Mouse (Mus musculus): Measurements from ENCODE around the gene Kif23. TPM values are rescaled to one million over a fixed set of nuclear protein-coding genes. Genes with fewer than 3 reads are reported as not detected.
A peak's percentile ranks its signal among the peaks of the same experiment; 100 is the strongest.

Gene Kif23
- polyA plus RNA-seq, 1 experiment from 2014 or later, result 10.1 TPM

GRCm38 (mm10) chr9:61904201-61904600, 42.4 kb downstream of the Kif23 start:
- H3K4me2 ChIP-seq (ENCODE audit: low read length), result no peak overlapping the region
- 74% methylated on average over 7 of the region's 7 CpGs for WGBS
- peaks cover 15% of the 10 kb centered on the region for H3K4me1 ChIP-seq (ENCODE audit: control insufficient read depth, insufficient read depth, low read length)
- H3K27me3 ChIP-seq (ENCODE audit: control insufficient read depth, insufficient read depth, low read depth, low read length), result no peaks in the 10 kb centered on the region
- H3K9ac ChIP-seq (ENCODE audit: low read depth, low read length), result no peak overlapping the region
- no peak overlapping the region for H3K4me3 ChIP-seq (ENCODE audit: low read depth, low read length)
- ATAC-seq, result no peak
- no peak overlapping the region for H3K27ac ChIP-seq (ENCODE audit: low read length)
- H3K9me3 ChIP-seq (replicated peaks; ENCODE audit: control insufficient read depth, low read length, poor library complexity, severe bottlenecking), result no peaks in the 10 kb centered on the region
- H3K36me3 ChIP-seq (ENCODE audit: control insufficient read depth, insufficient read depth, low read length), result no peaks in the 10 kb centered on the region

- peak overlapping the region; percentile 28 for H3K9ac ChIP-seq (ENCODE audit: low read depth, low read length)
- no peaks in the 10 kb centered on the region for H3K36me3 ChIP-seq (ENCODE audit: control insufficient read depth, insufficient read depth, low read length)
- no peaks in the 10 kb centered on the region for H3K9me3 ChIP-seq (replicated peaks; ENCODE audit: control insufficient read depth, low read length, poor library complexity, severe bottlenecking)
- 32% methylated on average over 9 of the region's 9 CpGs for WGBS
- peak overlapping the region; percentile 39 for H3K27ac ChIP-seq (ENCODE audit: low read length)
- peak; percentile 84 for ATAC-seq
- H3K27me3 ChIP-seq (ENCODE audit: control insufficient read depth, insufficient read depth, low read depth, low read length), result no peaks in the 10 kb centered on the region
- no peak overlapping the region for H3K4me3 ChIP-seq (ENCODE audit: low read depth, low read length)
- peaks cover 15% of the 10 kb centered on the region for H3K4me1 ChIP-seq (ENCODE audit: control insufficient read depth, insufficient read depth, low read length)
- H3K4me2 ChIP-seq (ENCODE audit: low read length), result 0 out of 2 replicates have a peak overlapping the region, but pooled peaks have one; percentile 5
Observed at GRCm38 (mm10) chr9:61902445-61902844, 44.1 kb downstream of the Kif23 start.

GRCm38 (mm10) chr9:61901574-61901973, 45.0 kb downstream of the Kif23 start:
- Histone ChIP-seq H3K9me3 (replicated peaks; ENCODE audit: control insufficient read depth, low read length, poor library complexity, severe bottlenecking) (no peaks in the 10 kb centered on the region), H3K36me3 (ENCODE audit: control insufficient read depth, insufficient read depth, low read length) (no peaks in the 10 kb centered on the region), H3K4me3 (ENCODE audit: low read depth, low read length) (no peak overlapping the region), H3K27ac (ENCODE audit: low read length) (no peak overlapping the region), H3K9ac (ENCODE audit: low read depth, low read length) (no peak overlapping the region), H3K4me2 (ENCODE audit: low read length) (no peak overlapping the region), H3K4me1 (ENCODE audit: control insufficient read depth, insufficient read depth, low read length) (peaks cover 15% of the 10 kb centered on the region), H3K27me3 (ENCODE audit: control insufficient read depth, insufficient read depth, low read depth, low read length) (no peaks in the 10 kb centered on the region)
- no peak for ATAC-seq
- WGBS, result 85% methylated on average over 4 of the region's 4 CpGs

GRCm38 (mm10) chr9:61899804-61900203, 46.8 kb downstream of the Kif23 start:
- 4% methylated on average over 16 of the region's 16 CpGs for WGBS
- no peak overlapping the region; the same call in 1 of the 2 replicates for H3K4me2 ChIP-seq (ENCODE audit: low read length)

GRCm38 (mm10) chr9:61898401-61898800, 48.2 kb downstream of the Kif23 start:
- H3K4me1 ChIP-seq (ENCODE audit: control insufficient read depth, insufficient read depth, low read length), result peaks cover 15% of the 10 kb centered on the region
- H3K4me3 ChIP-seq (ENCODE audit: low read depth, low read length), result no peak overlapping the region
- no peak for ATAC-seq
- 0 out of 2 replicates have a peak, but pooled peaks cover 7% of the 10 kb centered on the region for H3K27me3 ChIP-seq (ENCODE audit: control insufficient read depth, insufficient read depth, low read depth, low read length)
- WGBS, result under 1% methylated on average over 7 of the region's 8 CpGs
- H3K9ac ChIP-seq (ENCODE audit: low read depth, low read length), result no peak overlapping the region
- H3K4me2 ChIP-seq (ENCODE audit: low read length), result no peak overlapping the region
- no peaks in the 10 kb centered on the region for H3K36me3 ChIP-seq (ENCODE audit: control insufficient read depth, insufficient read depth, low read length)
- no peak overlapping the region for H3K27ac ChIP-seq (ENCODE audit: low read length)
- H3K9me3 ChIP-seq (replicated peaks; ENCODE audit: control insufficient read depth, low read length, poor library complexity, severe bottlenecking), result no peaks in the 10 kb centered on the region

More at GRCm38 (mm10) chr9:61899804-61900203, 46.8 kb downstream of the Kif23 start:
- Histone ChIP-seq H3K4me3 (ENCODE audit: low read depth, low read length) (no peak overlapping the region), H3K36me3 (ENCODE audit: control insufficient read depth, insufficient read depth, low read length) (no peaks in the 10 kb centered on the region), H3K9ac (ENCODE audit: low read depth, low read length) (no peak overlapping the region), H3K27me3 (ENCODE audit: control insufficient read depth, insufficient read depth, low read depth, low read length) (0 out of 2 replicates have a peak, but pooled peaks cover 7% of the 10 kb centered on the region), H3K27ac (ENCODE audit: low read length) (no peak overlapping the region), H3K4me1 (ENCODE audit: control insufficient read depth, insufficient read depth, low read length) (peaks cover 15% of the 10 kb centered on the region), H3K9me3 (replicated peaks; ENCODE audit: control insufficient read depth, low read length, poor library complexity, severe bottlenecking) (no peaks in the 10 kb centered on the region)
- ATAC-seq, result peak; percentile 49; the same call in 1 of the 2 replicates

- 75% methylated on average over 8 of the region's 8 CpGs for WGBS
- ATAC-seq, result no peak
Observed at GRCm38 (mm10) chr9:61895014-61895413, 51.6 kb downstream of the Kif23 start.

GRCm38 (mm10) chr9:61889855-61890254, 56.7 kb downstream of the Kif23 start:
- 0 out of 2 replicates have a peak overlapping the region, but pooled peaks have one; percentile 55 for H3K27ac ChIP-seq (ENCODE audit: low read length)
- WGBS, result 47% methylated on average over 8 of the region's 8 CpGs
- no peak for ATAC-seq
- H3K4me2 ChIP-seq (ENCODE audit: low read length), result no peak overlapping the region
- H3K27me3 ChIP-seq (ENCODE audit: control insufficient read depth, insufficient read depth, low read depth, low read length), result no peaks in the 10 kb centered on the region
- no peaks in the 10 kb centered on the region for H3K36me3 ChIP-seq (ENCODE audit: control insufficient read depth, insufficient read depth, low read length)
- no peak overlapping the region for H3K4me3 ChIP-seq (ENCODE audit: low read depth, low read length)
- H3K9me3 ChIP-seq (replicated peaks; ENCODE audit: control insufficient read depth, low read length, poor library complexity, severe bottlenecking), result no peaks in the 10 kb centered on the region
- no peaks in the 10 kb centered on the region; the same call in 1 of the 2 replicates for H3K4me1 ChIP-seq (ENCODE audit: control insufficient read depth, insufficient read depth, low read length)
- H3K9ac ChIP-seq (ENCODE audit: low read depth, low read length), result no peak overlapping the region

More at GRCm38 (mm10) chr9:61895014-61895413, 51.6 kb downstream of the Kif23 start:
- no peak overlapping the region for H3K27ac ChIP-seq (ENCODE audit: low read length)
- H3K4me2 ChIP-seq (ENCODE audit: low read length), result no peak overlapping the region
- no peaks in the 10 kb centered on the region for H3K9me3 ChIP-seq (replicated peaks; ENCODE audit: control insufficient read depth, low read length, poor library complexity, severe bottlenecking)
- H3K4me1 ChIP-seq (ENCODE audit: control insufficient read depth, insufficient read depth, low read length), result peaks cover 4% of the 10 kb centered on the region; the same call in 1 of the 2 replicates
- no peaks in the 10 kb centered on the region for H3K36me3 ChIP-seq (ENCODE audit: control insufficient read depth, insufficient read depth, low read length)
- H3K9ac ChIP-seq (ENCODE audit: low read depth, low read length), result no peak overlapping the region
- 0 out of 2 replicates have a peak, but pooled peaks cover 7% of the 10 kb centered on the region for H3K27me3 ChIP-seq (ENCODE audit: control insufficient read depth, insufficient read depth, low read depth, low read length)
- H3K4me3 ChIP-seq (ENCODE audit: low read depth, low read length), result no peak overlapping the region

- Histone ChIP-seq H3K4me1 (ENCODE audit: control insufficient read depth, insufficient read depth, low read length) (peaks cover 7% of the 10 kb centered on the region), H3K9ac (ENCODE audit: low read depth, low read length) (no peak overlapping the region), H3K4me3 (ENCODE audit: low read depth, low read length) (no peak overlapping the region), H3K9me3 (replicated peaks; ENCODE audit: control insufficient read depth, low read length, poor library complexity, severe bottlenecking) (no peaks in the 10 kb centered on the region), H3K27me3 (ENCODE audit: control insufficient read depth, insufficient read depth, low read depth, low read length) (no peaks in the 10 kb centered on the region), H3K4me2 (ENCODE audit: low read length) (no peak overlapping the region), H3K27ac (ENCODE audit: low read length) (no peak overlapping the region), H3K36me3 (ENCODE audit: control insufficient read depth, insufficient read depth, low read length) (no peaks in the 10 kb centered on the region)
- ATAC-seq, result no peak
- 59% methylated on average over 11 of the region's 11 CpGs for WGBS
Observed at GRCm38 (mm10) chr9:61887661-61888379, 58.8 kb downstream of the Kif23 start.

GRCm38 (mm10) chr9:61885964-61886363, 60.6 kb downstream of the Kif23 start:
- no peak overlapping the region for H3K4me2 ChIP-seq (ENCODE audit: low read length)
- no peaks in the 10 kb centered on the region for H3K9me3 ChIP-seq (replicated peaks; ENCODE audit: control insufficient read depth, low read length, poor library complexity, severe bottlenecking)
- H3K36me3 ChIP-seq (ENCODE audit: control insufficient read depth, insufficient read depth, low read length), result no peaks in the 10 kb centered on the region
- no peak overlapping the region for H3K27ac ChIP-seq (ENCODE audit: low read length)
- H3K4me3 ChIP-seq (ENCODE audit: low read depth, low read length), result no peak overlapping the region
- no peak overlapping the region for H3K9ac ChIP-seq (ENCODE audit: low read depth, low read length)
- 88% methylated on average over 7 of the region's 7 CpGs for WGBS
- H3K4me1 ChIP-seq (ENCODE audit: control insufficient read depth, insufficient read depth, low read length), result peaks cover 7% of the 10 kb centered on the region
- H3K27me3 ChIP-seq (ENCODE audit: control insufficient read depth, insufficient read depth, low read depth, low read length), result no peaks in the 10 kb centered on the region
- no peak for ATAC-seq

Data from midbrain, embryonic 16.5 days (tissue).